Mouse (Mus musculus) forebrain, embryonic 15.5 days (tissue): ENCODE measurements at regions not wholly inside any gene's neighbourhood (a gene's known extent, or its start where the extent isn't known, plus 50 kb on each side); places are given as distances from the start of the nearest gene placed in this dataset.

Source experiments
- ATAC-seq: fragments of 200-750 bp; cut with Nextera tagmentation; replicated peaks from 2 replicates; pipeline ENCODE4 v1.8.0; 2017; ENCODE audit warnings: mild to moderate bottlenecking, moderate TSS enrichment, moderate library complexity
- H3K27ac ChIP-seq: fragments of 300-500 bp; sonication (generic); replicated peaks from 2 replicates; pipeline ENCODE4 v1.5.1; 2015; ENCODE audit warnings: mild to moderate bottlenecking, inconsistent platforms
- H3K27me3 ChIP-seq: fragments of 300-500 bp; sonication (generic); 2 replicates; pipeline ENCODE4 v1.6.1; 2015; ENCODE audit warnings: inconsistent platforms
- H3K36me3 ChIP-seq: fragments of 300-500 bp; sonication (generic); 2 replicates; pipeline ENCODE4 v1.6.1; 2015; ENCODE audit warnings: mild to moderate bottlenecking, inconsistent platforms
- H3K4me1 ChIP-seq: fragments of 300-500 bp; sonication (generic); 2 replicates; pipeline ENCODE4 v1.6.1; 2015; ENCODE audit warnings: inconsistent platforms
- H3K4me2 ChIP-seq: fragments of 300-500 bp; sonication (generic); replicated peaks from 2 replicates; pipeline ENCODE4 v1.6.1; 2015; ENCODE audit warnings: mild to moderate bottlenecking, inconsistent platforms
- H3K4me3 ChIP-seq: fragments of 300-500 bp; sonication (generic); 2 replicates; pipeline ENCODE4 v1.5.1; 2015; ENCODE audit warnings: mild to moderate bottlenecking, inconsistent platforms
- H3K9ac ChIP-seq: fragments of 300-500 bp; sonication (generic); replicated peaks from 2 replicates; pipeline ENCODE4 v1.6.1; 2015; ENCODE audit warnings: mild to moderate bottlenecking, inconsistent platforms
- H3K9me3 ChIP-seq: fragments of 300-500 bp; sonication (generic); 2 replicates; pipeline ENCODE4 v1.6.1; 2016; ENCODE audit warnings: inconsistent platforms
- WGBS: fragments of 180-500 bp; shearing (Covaris S2); methylation state at CpG from one replicate; pipeline ENCODE4 v1.1.7; 2015; ENCODE audit warnings: mixed read lengths; 5-methylcytosine and 5-hydroxymethylcytosine counted together

DNA sequence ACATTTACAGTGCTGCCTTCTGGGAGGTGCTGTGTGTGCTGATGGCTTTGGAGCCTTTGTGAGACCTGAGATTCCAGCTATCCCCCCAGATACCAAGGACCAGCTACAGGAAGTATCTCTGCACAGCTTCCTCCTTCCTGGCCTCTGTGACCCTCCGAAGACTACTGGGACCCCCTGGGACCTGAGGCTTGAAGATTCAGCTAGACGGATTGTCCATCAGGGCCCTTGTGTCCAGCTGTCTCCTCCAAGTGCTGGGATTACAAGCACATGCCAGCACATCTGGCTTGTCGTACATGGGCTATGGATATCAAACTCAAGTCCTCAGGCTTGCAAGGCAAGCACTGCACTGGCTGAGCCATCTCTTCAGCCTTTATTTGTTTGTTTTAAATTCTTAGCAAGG is 71.7 kb upstream of the Mpp6 start:
- Histone ChIP-seq H3K27ac (no peak overlapping the region), H3K9ac (no peak overlapping the region)
- WGBS, result 89% methylated on average over 3 of the region's 3 CpGs

DNA sequence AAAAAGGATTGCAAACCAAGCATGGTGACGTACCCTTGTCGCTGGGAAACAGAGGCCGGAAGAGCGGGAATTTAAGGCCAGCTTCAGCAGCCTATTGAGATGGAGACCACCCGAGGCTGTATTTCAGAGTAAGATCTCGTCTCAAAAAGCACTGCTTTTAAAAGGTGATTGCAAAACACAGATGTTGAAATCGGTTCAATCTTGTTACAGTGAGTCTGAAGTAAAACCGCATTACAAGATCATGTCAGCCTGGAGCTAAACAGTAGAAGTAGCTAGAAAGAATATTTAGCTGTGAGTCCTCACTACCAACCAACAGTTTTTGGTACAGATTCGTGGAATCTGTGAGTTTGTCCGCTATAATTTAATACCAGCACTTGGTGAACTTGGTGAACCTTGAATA is 69.0 kb upstream of the Mpp6 start:
- no peaks in the 10 kb centered on the region for H3K27me3 ChIP-seq
- H3K4me1 ChIP-seq, result no peaks in the 10 kb centered on the region
- H3K36me3 ChIP-seq, result no peaks in the 10 kb centered on the region
- no peak overlapping the region for H3K4me3 ChIP-seq
- ATAC-seq, result no peak
- H3K9ac ChIP-seq, result no peak overlapping the region
- no peaks in the 10 kb centered on the region for H3K9me3 ChIP-seq
- H3K27ac ChIP-seq, result no peak overlapping the region
- WGBS, result 71% methylated on average over 10 of the region's 10 CpGs
- H3K4me2 ChIP-seq, result no peak overlapping the region

More for the DNA sequence above, 71.7 kb upstream of the Mpp6 start:
- Histone ChIP-seq H3K4me3 (no peak overlapping the region), H3K27me3 (no peaks in the 10 kb centered on the region), H3K9me3 (no peaks in the 10 kb centered on the region), H3K4me2 (no peak overlapping the region), H3K4me1 (peaks cover 3% of the 10 kb centered on the region), H3K36me3 (no peaks in the 10 kb centered on the region)
- no peak for ATAC-seq

DNA sequence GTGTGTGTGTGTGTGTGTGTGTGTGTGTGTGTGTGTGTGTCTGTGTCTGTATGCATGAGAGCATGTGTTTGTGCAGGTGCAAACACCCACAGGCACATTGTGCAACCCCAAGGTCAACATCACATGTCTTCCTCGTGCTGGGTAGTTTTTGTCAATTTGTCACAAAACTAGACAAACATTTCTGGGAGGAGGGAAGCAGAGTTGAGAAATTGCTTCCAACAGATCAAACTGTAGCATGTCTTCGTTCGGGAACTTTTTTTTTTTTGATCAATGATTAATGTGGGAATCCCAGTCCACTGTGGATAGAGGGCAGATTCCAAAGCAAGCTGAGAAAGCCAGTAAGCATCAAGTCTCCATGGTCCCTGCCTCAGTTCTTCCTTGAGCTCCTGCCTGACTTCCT is 67.9 kb upstream of the Mpp6 start:
- H3K36me3 ChIP-seq, result no peaks in the 10 kb centered on the region
- H3K4me3 ChIP-seq, result no peak overlapping the region
- H3K27ac ChIP-seq, result no peak overlapping the region
- no peak overlapping the region for H3K9ac ChIP-seq
- no peaks in the 10 kb centered on the region for H3K4me1 ChIP-seq
- 85% methylated on average over 3 of the region's 3 CpGs for WGBS
- H3K4me2 ChIP-seq, result no peak overlapping the region
- H3K9me3 ChIP-seq, result no peaks in the 10 kb centered on the region
- no peak for ATAC-seq
- no peaks in the 10 kb centered on the region for H3K27me3 ChIP-seq

DNA sequence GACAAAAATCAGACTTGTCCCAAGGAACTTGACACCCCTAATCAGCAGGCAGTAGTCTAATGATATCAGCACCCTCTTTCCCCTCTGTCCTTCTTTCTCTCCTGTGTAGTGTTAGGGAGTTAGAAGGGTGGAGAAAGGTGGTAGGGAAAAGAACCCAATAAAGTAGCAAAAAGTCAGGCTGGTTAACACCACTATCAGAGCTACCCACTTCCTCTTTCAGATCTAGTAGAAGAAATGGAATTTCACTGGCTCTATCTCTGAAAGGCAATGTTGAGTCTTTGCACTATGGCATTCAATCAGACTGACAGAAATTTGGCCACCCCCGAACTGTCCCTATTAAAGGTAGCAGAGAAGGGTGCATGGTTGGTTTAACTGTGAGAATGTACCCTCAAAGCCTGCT is 65.9 kb upstream of the Mpp6 start:
- Histone ChIP-seq H3K4me3 (no peak overlapping the region), H3K27ac (no peak overlapping the region), H3K9me3 (no peaks in the 10 kb centered on the region), H3K36me3 (no peaks in the 10 kb centered on the region), H3K9ac (no peak overlapping the region), H3K4me1 (no peaks in the 10 kb centered on the region), H3K27me3 (no peaks in the 10 kb centered on the region), H3K4me2 (no peak overlapping the region)
- ATAC-seq, result no peak
- 47% methylated on average over 1 of the region's 1 CpGs for WGBS

GRCm38 (mm10) chr6:50046721-50047120 is 63.3 kb upstream of the Mpp6 start:
- no peaks in the 10 kb centered on the region for H3K9me3 ChIP-seq
- H3K27me3 ChIP-seq, result no peaks in the 10 kb centered on the region
- 68% methylated on average over 5 of the region's 5 CpGs for WGBS
- no peaks in the 10 kb centered on the region for H3K36me3 ChIP-seq
- ATAC-seq, result no peak
- H3K4me3 ChIP-seq, result no peak overlapping the region
- H3K4me2 ChIP-seq, result no peak overlapping the region
- no peak overlapping the region for H3K9ac ChIP-seq
- H3K27ac ChIP-seq, result no peak overlapping the region
- H3K4me1 ChIP-seq, result no peaks in the 10 kb centered on the region

GRCm38 (mm10) chr6:50052416-50052815 is 57.6 kb upstream of the Mpp6 start:
- 87% methylated on average over 2 of the region's 2 CpGs for WGBS
- H3K36me3 ChIP-seq, result no peaks in the 10 kb centered on the region
- H3K4me1 ChIP-seq, result peaks cover 9% of the 10 kb centered on the region; the same call in 1 of the 2 replicates
- H3K4me3 ChIP-seq, result no peak overlapping the region
- no peak overlapping the region for H3K27ac ChIP-seq
- H3K4me2 ChIP-seq, result no peak overlapping the region
- H3K9me3 ChIP-seq, result no peaks in the 10 kb centered on the region
- no peak overlapping the region for H3K9ac ChIP-seq
- H3K27me3 ChIP-seq, result no peaks in the 10 kb centered on the region
- ATAC-seq, result no peak

GRCm38 (mm10) chr6:50053086-50053485 is 57.0 kb upstream of the Mpp6 start:
- no peak overlapping the region for H3K9ac ChIP-seq
- no peak overlapping the region for H3K4me3 ChIP-seq
- H3K36me3 ChIP-seq, result no peaks in the 10 kb centered on the region
- 26% methylated on average over 2 of the region's 2 CpGs for WGBS
- no peak for ATAC-seq
- no peak overlapping the region for H3K4me2 ChIP-seq
- H3K4me1 ChIP-seq, result peaks cover 9% of the 10 kb centered on the region; the same call in 1 of the 2 replicates
- no peaks in the 10 kb centered on the region for H3K9me3 ChIP-seq
- no peaks in the 10 kb centered on the region for H3K27me3 ChIP-seq
- H3K27ac ChIP-seq, result no peak overlapping the region

DNA sequence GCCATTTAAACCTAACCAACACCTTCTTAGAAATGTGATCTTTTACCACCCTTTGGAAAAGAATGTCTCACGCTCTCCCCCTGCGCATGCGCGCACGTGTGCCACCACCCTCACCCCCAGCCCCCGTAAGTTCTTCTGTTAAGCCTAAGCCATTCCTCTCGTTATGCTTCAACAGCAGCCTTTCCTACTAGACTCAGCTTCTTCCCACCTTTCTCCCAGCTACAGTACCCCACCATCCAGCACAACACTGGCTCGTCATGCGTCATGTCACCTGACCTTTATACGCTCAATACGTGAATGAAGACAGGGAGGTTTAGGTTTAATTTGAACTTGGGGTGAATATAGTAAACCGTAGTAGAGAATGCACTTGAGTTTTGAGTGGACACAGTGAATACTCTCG is 55.8 kb upstream of the Mpp6 start:
- no peak for ATAC-seq
- no peaks in the 10 kb centered on the region for H3K27me3 ChIP-seq
- H3K4me2 ChIP-seq, result peak overlapping the region; percentile 20
- no peaks in the 10 kb centered on the region for H3K36me3 ChIP-seq
- no peak overlapping the region for H3K9ac ChIP-seq
- WGBS, result 56% methylated on average over 13 of the region's 13 CpGs
- H3K9me3 ChIP-seq, result no peaks in the 10 kb centered on the region
- no peak overlapping the region for H3K27ac ChIP-seq
- H3K4me3 ChIP-seq, result no peak overlapping the region
- peaks cover 9% of the 10 kb centered on the region; the same call in 1 of the 2 replicates for H3K4me1 ChIP-seq

DNA sequence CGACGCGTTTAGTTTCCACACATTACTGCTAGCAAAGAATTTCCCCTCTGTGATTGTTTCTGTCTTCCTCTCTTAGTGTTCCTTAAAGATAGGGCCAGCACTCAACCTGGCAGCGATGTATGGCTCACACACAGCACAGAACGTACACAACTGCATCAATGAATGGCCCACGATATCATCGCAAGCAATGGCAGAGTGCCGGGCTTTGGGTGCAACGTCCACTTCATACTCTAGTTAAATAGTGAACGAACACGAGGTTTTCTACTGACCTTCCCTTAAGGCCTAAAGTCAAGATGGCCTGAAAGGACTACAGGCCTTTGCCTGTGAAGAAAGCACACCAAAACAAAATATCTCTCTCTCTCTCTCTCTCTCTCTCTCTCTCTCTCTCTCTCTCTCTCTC is 51.4 kb upstream of the Mpp6 start:
- WGBS, result 91% methylated on average over 11 of the region's 11 CpGs
- no peak overlapping the region for H3K27ac ChIP-seq
- no peak overlapping the region for H3K4me3 ChIP-seq
- H3K9me3 ChIP-seq, result no peaks in the 10 kb centered on the region
- ATAC-seq, result no peak
- no peaks in the 10 kb centered on the region for H3K27me3 ChIP-seq
- H3K4me2 ChIP-seq, result no peak overlapping the region
- H3K9ac ChIP-seq, result no peak overlapping the region
- H3K4me1 ChIP-seq, result peaks cover 3% of the 10 kb centered on the region; the same call in 1 of the 2 replicates
- no peaks in the 10 kb centered on the region for H3K36me3 ChIP-seq

DNA sequence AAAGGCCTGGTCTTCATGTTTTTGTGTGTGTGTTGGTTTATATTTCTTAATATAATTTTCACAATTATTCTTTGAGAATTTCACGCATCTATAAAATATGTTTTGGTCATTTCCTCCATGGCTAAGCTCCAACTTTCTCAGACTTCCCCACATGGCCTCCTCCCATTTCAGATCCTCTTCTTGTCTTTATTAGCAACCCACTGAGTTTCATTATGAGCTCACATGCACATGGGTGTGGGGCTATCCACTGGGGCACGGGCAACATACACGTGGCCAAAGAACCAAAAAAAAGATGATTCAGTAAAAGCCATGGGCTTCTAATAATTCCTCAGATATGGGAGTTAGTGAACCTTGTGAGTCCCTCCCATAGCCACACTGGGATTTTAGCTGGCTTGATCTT is 50.1 kb upstream of the Mpp6 start:
- H3K4me1 ChIP-seq, result no peaks in the 10 kb centered on the region
- 92% methylated on average over 3 of the region's 3 CpGs for WGBS
- H3K4me2 ChIP-seq, result no peak overlapping the region
- no peaks in the 10 kb centered on the region for H3K9me3 ChIP-seq
- H3K9ac ChIP-seq, result no peak overlapping the region
- H3K27ac ChIP-seq, result no peak overlapping the region
- H3K36me3 ChIP-seq, result no peaks in the 10 kb centered on the region
- H3K4me3 ChIP-seq, result no peak overlapping the region
- H3K27me3 ChIP-seq, result no peaks in the 10 kb centered on the region
- no peak for ATAC-seq
